Mouse (Mus musculus) forebrain, embryonic 13.5 days (tissue): Measurements from ENCODE around the gene Polr2e. TPM values are rescaled to one million over a fixed set of nuclear protein-coding genes. Genes with fewer than 3 reads are reported as not detected.

ENCODE experiments used
- ATAC-seq: fragments of 200-750 bp; cut with Nextera tagmentation; 2 replicates; pipeline ENCODE4 v1.8.0; 2017
- H3K27ac ChIP-seq: fragments of 300-500 bp; sonication (generic); 2 replicates; pipeline ENCODE4 v1.5.1; 2015; ENCODE audit warnings: inconsistent platforms, mild to moderate bottlenecking, moderate library complexity
- H3K27me3 ChIP-seq: fragments of 300-500 bp; sonication (generic); 2 replicates; pipeline ENCODE4 v1.6.1; 2015; ENCODE audit warnings: mild to moderate bottlenecking, inconsistent platforms
- H3K36me3 ChIP-seq: fragments of 300-500 bp; sonication (generic); 2 replicates; pipeline ENCODE4 v1.6.1; 2015; ENCODE audit warnings: mild to moderate bottlenecking, inconsistent platforms; ENCODE audit not compliant: poor library complexity, severe bottlenecking
- H3K4me1 ChIP-seq: fragments of 300-500 bp; sonication (generic); 2 replicates; pipeline ENCODE4 v1.6.1; 2015; ENCODE audit warnings: inconsistent platforms
- H3K4me2 ChIP-seq: fragments of 300-500 bp; sonication (generic); 2 replicates; pipeline ENCODE4 v1.6.1; 2015; ENCODE audit warnings: inconsistent platforms, mild to moderate bottlenecking, moderate library complexity
- H3K4me3 ChIP-seq: fragments of 300-500 bp; sonication (generic); 2 replicates; pipeline ENCODE4 v1.5.1; 2015; ENCODE audit warnings: mild to moderate bottlenecking, inconsistent platforms
- H3K9ac ChIP-seq: fragments of 300-500 bp; sonication (generic); 2 replicates; pipeline ENCODE4 v1.6.1; 2015; ENCODE audit warnings: mild to moderate bottlenecking, inconsistent platforms
- H3K9me3 ChIP-seq: fragments of 300-500 bp; sonication (generic); replicated peaks from 2 replicates; pipeline ENCODE4 v1.6.1; 2016; ENCODE audit warnings: inconsistent platforms
- WGBS: fragments of 180-500 bp; shearing (Covaris S2); methylation state at CpG from one replicate; pipeline ENCODE4 v1.1.7; 2015; 5-methylcytosine and 5-hydroxymethylcytosine counted together
- polyA plus RNA-seq: library from polyadenylated mRNA; unstranded; fragments of >200 nt; fragmentation: Nextera tagmentation; extraction: Ambion mirVana; gene quantifications from 2 replicates; pipeline ENCODE4 v1.2.1, GENCODE M21; 2015

Polr2e gene
- polyA plus RNA-seq, 1 experiment from 2014 or later: 193 TPM

- no peak overlapping the region for H3K9ac ChIP-seq
Measured at GRCm38 (mm10) chr10:79989272-79989786, 50.3 kb downstream of the Polr2e start.

DNA sequence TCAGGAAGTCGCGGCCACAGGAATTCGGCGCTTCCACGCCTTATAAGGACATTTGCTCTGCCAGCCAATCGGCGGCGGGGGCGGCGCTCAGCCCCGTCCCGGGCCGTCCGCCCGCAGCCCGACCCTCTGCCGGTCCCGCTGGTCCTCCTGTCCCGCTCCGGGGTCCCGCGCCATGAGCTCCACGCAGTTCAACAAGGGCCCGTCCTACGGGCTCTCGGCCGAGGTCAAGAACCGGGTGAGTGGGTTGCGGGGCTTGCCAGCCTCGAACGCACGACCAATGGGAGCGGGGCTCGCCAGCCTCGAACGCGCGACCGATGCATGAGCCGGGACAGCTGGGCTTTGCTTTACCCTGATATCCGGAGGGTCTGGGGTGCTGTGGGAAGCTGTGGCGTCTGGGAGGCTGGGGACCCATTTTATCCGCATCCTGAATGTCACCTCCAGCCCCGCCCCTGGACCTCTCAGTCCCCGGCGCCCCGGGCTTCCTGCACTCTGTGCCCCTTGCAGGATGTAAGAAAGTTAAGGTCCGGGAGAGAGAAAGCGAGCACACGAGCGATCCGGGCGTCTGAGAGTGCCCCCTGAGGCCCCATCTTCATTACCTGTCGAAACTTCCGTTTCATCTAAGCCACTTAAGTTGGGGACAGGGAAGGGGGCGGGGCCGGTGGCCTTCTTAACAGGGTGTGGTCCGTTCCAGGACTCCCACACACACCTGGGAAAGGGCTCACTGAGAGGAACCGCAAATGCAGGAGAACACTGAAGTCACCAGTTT is 50.9 kb downstream of the Polr2e start, which contains the start of gene Cnn2:
Gene Cnn2 (plus strand): TSS at position 79 of the 766 bp plus-strand sequence.
- Histone ChIP-seq H3K9ac (peak within 1 kb of the TSS; percentile 60), H3K27ac (no peak within 1 kb of the TSS), H3K4me3 (peak within 1 kb of the TSS; percentile 42), H3K4me1 (peaks cover 22% of the 10 kb centered on the region), H3K27me3 (peaks cover 48% of the 10 kb centered on the region), H3K36me3 (no peaks in the 10 kb centered on the region), H3K9me3 (peaks cover 11% of the 10 kb centered on the region), H3K4me2 (peak within 1 kb of the TSS; percentile 58)
- 2% methylated on average over 42 of the region's 59 CpGs for WGBS
- no peak for ATAC-seq

More at GRCm38 (mm10) chr10:79989272-79989786, 50.3 kb downstream of the Polr2e start:
- ATAC-seq: no peak
- Histone ChIP-seq H3K4me3 (peak overlapping the region; percentile 42; the same call in 1 of the 2 replicates), H3K36me3 (no peaks in the 10 kb centered on the region), H3K27ac (no peak overlapping the region), H3K4me2 (peak overlapping the region; percentile 58; the same call in 1 of the 2 replicates), H3K4me1 (peaks cover 24% of the 10 kb centered on the region), H3K9me3 (peaks cover 11% of the 10 kb centered on the region), H3K27me3 (peaks cover 48% of the 10 kb centered on the region)
- WGBS: 29% methylated on average over 8 of the region's 8 CpGs

DNA sequence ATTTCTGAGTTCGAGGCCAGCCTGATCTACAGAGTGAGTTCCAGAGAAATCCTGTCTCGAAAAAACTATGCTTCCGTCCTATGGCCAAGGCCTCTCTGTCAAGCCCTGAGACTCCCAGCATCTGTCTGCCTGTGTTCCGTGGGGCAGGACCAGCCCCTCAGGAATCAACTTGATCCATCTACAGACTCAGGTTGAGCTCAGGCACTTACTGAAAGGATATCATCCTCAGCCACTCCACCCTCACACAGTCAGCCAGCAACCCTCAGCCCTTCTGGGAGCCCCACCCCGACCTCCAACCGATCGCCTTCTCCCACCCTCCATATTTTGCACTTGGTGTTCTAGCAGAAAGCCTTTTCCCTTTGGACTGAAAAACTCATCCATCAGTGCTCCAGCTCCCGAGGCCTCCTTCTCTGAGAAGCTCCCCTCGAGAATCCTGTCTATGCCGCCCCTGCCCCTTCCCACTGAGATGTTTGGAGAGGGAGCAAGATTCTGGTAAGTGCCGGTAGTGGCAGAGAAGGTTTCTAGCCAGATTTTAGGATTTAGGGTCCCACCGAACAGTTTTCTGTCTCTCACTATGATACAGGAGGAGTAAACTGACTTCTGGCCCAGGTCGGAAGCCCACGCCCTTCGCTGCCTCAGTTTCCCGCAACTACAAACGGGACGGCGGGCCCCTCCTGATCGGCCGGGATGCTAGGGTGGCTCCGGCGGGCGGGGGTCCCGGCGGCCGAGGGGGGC is 51.7 kb downstream of the Polr2e start:
- Histone ChIP-seq H3K9me3 (peaks cover 11% of the 10 kb centered on the region), H3K27me3 (peaks cover 48% of the 10 kb centered on the region), H3K9ac (peak overlapping the region; percentile 60), H3K36me3 (no peaks in the 10 kb centered on the region), H3K4me3 (peak overlapping the region; percentile 42), H3K27ac (no peak overlapping the region), H3K4me1 (peaks cover 29% of the 10 kb centered on the region), H3K4me2 (peak overlapping the region; percentile 58)
- WGBS: 11% methylated on average over 27 of the region's 27 CpGs
- ATAC-seq: no peak

- Histone ChIP-seq H3K27me3 (peaks cover 48% of the 10 kb centered on the region), H3K36me3 (no peaks in the 10 kb centered on the region), H3K27ac (no peak overlapping the region), H3K4me3 (peak overlapping the region; percentile 10; the same call in 1 of the 2 replicates), H3K4me2 (peak overlapping the region; percentile 86), H3K4me1 (peaks cover 36% of the 10 kb centered on the region), H3K9ac (0 out of 2 replicates have a peak overlapping the region, but pooled peaks have one; percentile 2), H3K9me3 (peaks cover 11% of the 10 kb centered on the region)
- 2% methylated on average over 11 of the region's 11 CpGs for WGBS
- no peak for ATAC-seq
Measured at GRCm38 (mm10) chr10:79986963-79987362, 52.6 kb downstream of the Polr2e start.

GRCm38 (mm10) chr10:79986232-79986878 is 53.2 kb downstream of the Polr2e start:
- Histone ChIP-seq H3K4me3 (peak overlapping the region; percentile 80), H3K36me3 (no peaks in the 10 kb centered on the region), H3K4me2 (peak overlapping the region; percentile 86), H3K9me3 (peaks cover 7% of the 10 kb centered on the region), H3K9ac (peak overlapping the region; percentile 90), H3K27me3 (peaks cover 48% of the 10 kb centered on the region), H3K27ac (peak overlapping the region; percentile 96; the same call in 1 of the 2 replicates), H3K4me1 (peaks cover 42% of the 10 kb centered on the region)
- 45% methylated on average over 6 of the region's 6 CpGs for WGBS
- no peak for ATAC-seq

Other genes with a start within 250 kb of the Polr2e start
- gene Prss57, start 248.8 kb downstream of the Polr2e start, polyA plus RNA-seq: 0.09 and 0.13 TPM in 2 replicates
- gene Palm, start 246.2 kb downstream of the Polr2e start, polyA plus RNA-seq: 214 and 234 TPM in 2 replicates
- 0.71 and 1.1 TPM in 2 replicates for gene Misp, start 218.8 kb downstream of the Polr2e start, polyA plus RNA-seq
- 148 and 171 TPM in 2 replicates for gene Ptbp1, start 185.4 kb downstream of the Polr2e start, polyA plus RNA-seq
- gene Prtn3, start 165.3 kb downstream of the Polr2e start, polyA plus RNA-seq: 12.8 and 15.9 TPM in 2 replicates
- gene Plppr3, start 165.2 kb downstream of the Polr2e start, polyA plus RNA-seq: 290 and 308 TPM in 2 replicates
- gene Elane, start 153.5 kb downstream of the Polr2e start, polyA plus RNA-seq: 0.24 TPM in 1 of 2 replicates, not detected in the other
- gene Cfd, start 148.9 kb downstream of the Polr2e start, polyA plus RNA-seq: not detected in 2 replicates
- 49.0 and 59.0 TPM in 2 replicates for gene Med16, start 130.9 kb downstream of the Polr2e start, polyA plus RNA-seq
- 33.6 TPM in 1 of 2 replicates, not detected in the other for gene Gm26602, start 128.9 kb downstream of the Polr2e start, polyA plus RNA-seq
- gene Kiss1r, start 122.8 kb downstream of the Polr2e start, polyA plus RNA-seq: 1.0 and 1.3 TPM in 2 replicates
- gene R3hdm4, start 118.6 kb downstream of the Polr2e start, polyA plus RNA-seq: 200 and 217 TPM in 2 replicates
- 2.5 and 3.6 TPM in 2 replicates for gene Arid3a, start 112.8 kb downstream of the Polr2e start, polyA plus RNA-seq
- 80.2 and 94.8 TPM in 2 replicates for gene Wdr18, start 79.6 kb downstream of the Polr2e start, polyA plus RNA-seq
- gene Grin3b, start 69.1 kb downstream of the Polr2e start, polyA plus RNA-seq: 0.38 and 0.57 TPM in 2 replicates
- 11.2 and 12.0 TPM in 2 replicates for gene Tmem259, start 55.5 kb downstream of the Polr2e start, polyA plus RNA-seq
- 30.0 and 32.2 TPM in 2 replicates for gene Cnn2, start 51.2 kb downstream of the Polr2e start, polyA plus RNA-seq
- gene Abca7, start 43.3 kb downstream of the Polr2e start, polyA plus RNA-seq: 3.1 and 3.9 TPM in 2 replicates
- gene Arhgap45, start 23.1 kb downstream of the Polr2e start, polyA plus RNA-seq: 1.2 and 1.3 TPM in 2 replicates
- gene Gpx4, start 7.4 kb upstream of the Polr2e start, polyA plus RNA-seq: 487 and 489 TPM in 2 replicates
- gene Sbno2, start 65.8 kb upstream of the Polr2e start, polyA plus RNA-seq: 11.6 and 13.6 TPM in 2 replicates
- 20.7 and 21.6 TPM in 2 replicates for gene Stk11, start 76.0 kb upstream of the Polr2e start, polyA plus RNA-seq
- gene Atp5d, start 98.8 kb upstream of the Polr2e start, polyA plus RNA-seq: 454 and 459 TPM in 2 replicates
- gene Cbarp, start 101.0 kb upstream of the Polr2e start, polyA plus RNA-seq: 21.2 and 26.8 TPM in 2 replicates
- gene Midn, start 108.5 kb upstream of the Polr2e start, polyA plus RNA-seq: 35.1 and 37.9 TPM in 2 replicates
- gene Cirbp, start 126.2 kb upstream of the Polr2e start, polyA plus RNA-seq: 274 and 308 TPM in 2 replicates
- 12.2 and 12.6 TPM in 2 replicates for gene 1600002K03Rik, start 133.1 kb upstream of the Polr2e start, polyA plus RNA-seq
- 17.7 and 19.5 TPM in 2 replicates for gene Efna2, start 139.7 kb upstream of the Polr2e start, polyA plus RNA-seq
- 62.1 and 64.7 TPM in 2 replicates for gene Mum1, start 186.6 kb upstream of the Polr2e start, polyA plus RNA-seq
- 267 and 274 TPM in 2 replicates for gene Ndufs7, start 209.3 kb upstream of the Polr2e start, polyA plus RNA-seq
- gene Gamt, start 221.2 kb upstream of the Polr2e start, polyA plus RNA-seq: 18.2 and 18.3 TPM in 2 replicates
- gene Dazap1, start 221.7 kb upstream of the Polr2e start, polyA plus RNA-seq: 61.7 and 64.9 TPM in 2 replicates